Mouse (Mus musculus) heart, adult 2 months (tissue): ENCODE measurements around the gene Ubqln1. TPM values are rescaled to one million over a fixed set of nuclear protein-coding genes. Genes with fewer than 3 reads are reported as not detected.

Source experiments
- DNase-seq, 2 experiments: peaks; one replicate each; pipeline ENCODE4 v3.0.0; 2021
- H3K27ac ChIP-seq: fragments of 200-600 bp; 2 replicates; pipeline ENCODE4 v1.8.1; 2022
- H3K27me3 ChIP-seq: fragments of 200-500 bp; 2 replicates; pipeline ENCODE4 v1.6.1; 2012; ENCODE audit warnings: mild to moderate bottlenecking, low read length, inconsistent platforms, mixed read lengths; ENCODE audit not compliant: control insufficient read depth, insufficient read depth
- H3K36me3 ChIP-seq: fragments of 200-500 bp; 2 replicates; pipeline ENCODE4 v1.6.1; 2012; ENCODE audit warnings: low read length, inconsistent platforms; ENCODE audit not compliant: control insufficient read depth, insufficient read depth
- H3K4me1 ChIP-seq: fragments of 200-500 bp; 2 replicates; pipeline ENCODE4 v1.6.1; 2011; ENCODE audit warnings: low read length; ENCODE audit not compliant: control insufficient read depth, insufficient read depth
- H3K4me3 ChIP-seq: fragments of 200-600 bp; 2 replicates; pipeline ENCODE4 v1.8.1; 2022
- H3K79me2 ChIP-seq: fragments of 200-500 bp; replicated peaks from 2 replicates; pipeline ENCODE4 v1.6.1; 2012; ENCODE audit warnings: mild to moderate bottlenecking, inconsistent platforms, low read length, moderate library complexity, mixed read lengths; ENCODE audit not compliant: control insufficient read depth, insufficient read depth
- H3K9ac ChIP-seq: fragments of 200-500 bp; 2 replicates; pipeline ENCODE4 v1.6.1; 2012; ENCODE audit warnings: low read depth, mild to moderate bottlenecking, control low read depth, inconsistent platforms, low read length, mixed read lengths
- CTCF ChIP-seq: fragments of 200-600 bp; IDR thresholded peaks from 2 replicates; pipeline ENCODE4 v1.8.1; 2022; ENCODE audit warnings: antibody characterized with exemption, mild to moderate bottlenecking, moderate library complexity
- EP300 ChIP-seq: fragments of 200-500 bp; IDR thresholded peaks from 2 replicates; pipeline ENCODE4 v1.6.1; 2011; ENCODE audit warnings: low read depth, low read length, control low read depth; ENCODE audit not compliant: insufficient read depth
- POLR2A ChIP-seq: fragments of 200-500 bp; IDR thresholded peaks from 2 replicates; pipeline ENCODE4 v1.6.1; 2011; ENCODE audit warnings: mild to moderate bottlenecking, low read depth, low read length, control low read depth; ENCODE audit not compliant: insufficient read depth
- WGBS: fragments of 180-500 bp; shearing (Covaris S2); methylation state at CpG from one replicate; pipeline ENCODE4 v1.1.7; 2018; 5-methylcytosine and 5-hydroxymethylcytosine counted together
- intact Hi-C: fragments of 180-260 bp; cut with DNase I; formaldehyde crosslinking; loops from one replicate; pipeline ENCODE4 v1.15.1; 2025
- polyA plus RNA-seq: library from polyadenylated mRNA; depleted of rRNA; stranded (reverse); fragments of >200 nt; gene quantifications from 2 replicates; pipeline ENCODE4 v1.2.3, GENCODE M21; 2012
- total RNA-seq, 2 experiments: library from RNA; stranded (reverse); gene quantifications; 2 replicates each; pipeline ENCODE4 v1.2.3; 2021

Ubqln1 gene
- total and polyA plus RNA-seq, 3 experiments: 48.8 to 49.4 (median 49.2) TPM

- Histone ChIP-seq H3K27me3 (no peaks in the 10 kb centered on the region), H3K79me2 (no peaks in the 10 kb centered on the region), H3K9ac (no peak overlapping the region), H3K27ac (no peak overlapping the region), H3K36me3 (no peaks in the 10 kb centered on the region), H3K4me3 (no peak overlapping the region), H3K4me1 (no peaks in the 10 kb centered on the region)
- intact Hi-C loops: loop anchor here (1.0 to 5.0 kb wide), 3 partner anchors 44 to 220 kb away; no protein-coding TSS in a partner anchor
- 42% methylated on average over 5 of the region's 5 CpGs for WGBS
- TF ChIP-seq CTCF: peak; percentile 79
- TF ChIP-seq POLR2A: no peak
- TF ChIP-seq EP300: no peak
- peak; percentile 34 to 36 for DNase-seq
Measured at GRCm38 (mm10) chr13:58232611-58233010, 17.2 kb upstream of the Ubqln1 start.

GRCm38 (mm10) chr13:58232070-58232469 lies 16.6 kb upstream of the Ubqln1 start:
- Histone ChIP-seq H3K27me3 (no peaks in the 10 kb centered on the region), H3K36me3 (no peaks in the 10 kb centered on the region), H3K4me3 (no peak overlapping the region), H3K9ac (no peak overlapping the region), H3K4me1 (no peaks in the 10 kb centered on the region), H3K79me2 (no peaks in the 10 kb centered on the region), H3K27ac (no peak overlapping the region)
- no peak for DNase-seq
- TF ChIP-seq POLR2A (no peak), EP300 (no peak), CTCF (no peak)
- 85% methylated on average over 8 of the region's 8 CpGs for WGBS
- intact Hi-C loops: loop anchor here (1.0 to 5.0 kb wide), 3 partner anchors 44 to 220 kb away; no protein-coding TSS in a partner anchor

GRCm38 (mm10) chr13:58228624-58229023 lies 13.2 kb upstream of the Ubqln1 start:
- no peak overlapping the region for H3K9ac ChIP-seq
- TF ChIP-seq EP300 (no peak), CTCF (no peak), POLR2A (no peak)
- 67% methylated on average over 2 of the region's 2 CpGs for WGBS
- intact Hi-C loops: no loop called here
- no peaks in the 10 kb centered on the region for H3K4me1 ChIP-seq
- DNase-seq: no peak
- no peaks in the 10 kb centered on the region for H3K27me3 ChIP-seq
- no peaks in the 10 kb centered on the region for H3K79me2 ChIP-seq
- H3K4me3 ChIP-seq: no peak overlapping the region
- H3K27ac ChIP-seq: no peak overlapping the region
- no peaks in the 10 kb centered on the region for H3K36me3 ChIP-seq

- Histone ChIP-seq H3K4me3 (no peak overlapping the region), H3K27ac (no peak overlapping the region), H3K4me1 (no peaks in the 10 kb centered on the region), H3K79me2 (no peaks in the 10 kb centered on the region), H3K36me3 (no peaks in the 10 kb centered on the region), H3K27me3 (no peaks in the 10 kb centered on the region), H3K9ac (no peak overlapping the region)
- WGBS: 75% methylated on average over 8 of the region's 8 CpGs
- TF ChIP-seq POLR2A (no peak), EP300 (no peak), CTCF (no peak)
- intact Hi-C loops: no loop called here
- DNase-seq: no peak
Measured at GRCm38 (mm10) chr13:58225694-58226093, 10.2 kb upstream of the Ubqln1 start.

GRCm38 (mm10) chr13:58220206-58220605 lies 4.8 kb upstream of the Ubqln1 start:
- TF ChIP-seq EP300 (no peak), POLR2A (no peak), CTCF (no peak)
- 74% methylated on average over 3 of the region's 3 CpGs for WGBS
- no peak for DNase-seq
- Histone ChIP-seq H3K4me1 (peaks cover 3% of the 10 kb centered on the region), H3K27ac (no peak overlapping the region), H3K9ac (no peak overlapping the region), H3K4me3 (no peak overlapping the region), H3K79me2 (peaks cover 2% of the 10 kb centered on the region), H3K36me3 (no peaks in the 10 kb centered on the region; the same call in 1 of the 2 replicates), H3K27me3 (no peaks in the 10 kb centered on the region)
- intact Hi-C loops: no loop called here

- no peak overlapping the region for H3K27ac ChIP-seq
- 70% methylated on average over 2 of the region's 2 CpGs for WGBS
- no peaks in the 10 kb centered on the region for H3K27me3 ChIP-seq
- peaks cover 12% of the 10 kb centered on the region for H3K36me3 ChIP-seq
- peaks cover 4% of the 10 kb centered on the region for H3K79me2 ChIP-seq
- intact Hi-C loops: loop anchor here (2.0 to 5.0 kb wide), 2 partner anchors 55 to 61 kb away; partner anchors contain the start of gene Idnk
- TF ChIP-seq CTCF: no peak
- TF ChIP-seq POLR2A: no peak
- TF ChIP-seq EP300: no peak
- H3K4me3 ChIP-seq: no peak overlapping the region
- no peak for DNase-seq
- H3K4me1 ChIP-seq: peaks cover 7% of the 10 kb centered on the region
- H3K9ac ChIP-seq: no peak overlapping the region
Measured at GRCm38 (mm10) chr13:58217536-58217935, 2.1 kb upstream of the Ubqln1 start.
